Mouse (Mus musculus) adrenal gland, postnatal 10 days (tissue): Measurements from ENCODE around the gene Clec16a. TPM values are rescaled to one million over a fixed set of nuclear protein-coding genes. Genes with fewer than 3 reads are reported as not detected.

Experiments
- DNase-seq: peaks from one replicate; pipeline ENCODE4 v3.0.0; 2021; ENCODE audit warnings: mixed read lengths
- total RNA-seq, 2 experiments: library from RNA; stranded (reverse); gene quantifications; 2 replicates each; pipeline ENCODE4 v1.2.3; 2021

Gene Clec16a
- total RNA-seq, 2 experiments from 2014 or later = 35.0 to 35.7 TPM

DNA sequence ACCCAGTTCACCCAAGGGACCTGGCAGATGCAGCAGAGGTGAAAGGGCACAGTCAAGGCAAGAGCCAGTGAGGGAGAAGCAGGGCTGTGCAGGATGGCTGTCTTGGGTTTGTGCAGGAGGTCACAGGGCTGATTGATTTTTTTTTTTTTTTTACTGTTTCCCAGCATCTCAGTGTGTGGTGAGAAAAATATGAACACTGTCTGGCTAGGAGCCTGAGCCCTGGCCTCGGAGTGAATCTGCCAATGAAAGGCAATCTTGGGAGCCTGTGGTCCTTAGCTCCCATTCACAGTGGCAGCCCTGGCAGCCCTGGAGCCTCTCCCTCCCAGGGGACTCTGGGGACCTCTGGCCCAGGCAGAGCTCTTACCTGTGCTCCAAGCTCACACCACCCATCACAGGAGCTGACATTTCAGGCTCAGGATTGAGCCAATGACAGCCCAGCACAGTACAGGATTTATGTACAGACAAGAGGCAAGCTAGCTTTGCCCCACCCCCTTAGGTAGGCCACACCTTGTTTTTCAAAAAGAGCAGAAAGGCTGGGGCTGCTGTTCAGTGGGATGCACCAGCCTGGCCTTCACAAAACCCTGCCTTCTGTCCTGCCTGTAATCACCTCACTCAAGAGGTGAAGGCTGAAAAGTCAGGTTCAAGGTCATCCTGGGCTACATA is 177.9 kb downstream of the Clec16a start:
- DNase-seq = no peak

DNA sequence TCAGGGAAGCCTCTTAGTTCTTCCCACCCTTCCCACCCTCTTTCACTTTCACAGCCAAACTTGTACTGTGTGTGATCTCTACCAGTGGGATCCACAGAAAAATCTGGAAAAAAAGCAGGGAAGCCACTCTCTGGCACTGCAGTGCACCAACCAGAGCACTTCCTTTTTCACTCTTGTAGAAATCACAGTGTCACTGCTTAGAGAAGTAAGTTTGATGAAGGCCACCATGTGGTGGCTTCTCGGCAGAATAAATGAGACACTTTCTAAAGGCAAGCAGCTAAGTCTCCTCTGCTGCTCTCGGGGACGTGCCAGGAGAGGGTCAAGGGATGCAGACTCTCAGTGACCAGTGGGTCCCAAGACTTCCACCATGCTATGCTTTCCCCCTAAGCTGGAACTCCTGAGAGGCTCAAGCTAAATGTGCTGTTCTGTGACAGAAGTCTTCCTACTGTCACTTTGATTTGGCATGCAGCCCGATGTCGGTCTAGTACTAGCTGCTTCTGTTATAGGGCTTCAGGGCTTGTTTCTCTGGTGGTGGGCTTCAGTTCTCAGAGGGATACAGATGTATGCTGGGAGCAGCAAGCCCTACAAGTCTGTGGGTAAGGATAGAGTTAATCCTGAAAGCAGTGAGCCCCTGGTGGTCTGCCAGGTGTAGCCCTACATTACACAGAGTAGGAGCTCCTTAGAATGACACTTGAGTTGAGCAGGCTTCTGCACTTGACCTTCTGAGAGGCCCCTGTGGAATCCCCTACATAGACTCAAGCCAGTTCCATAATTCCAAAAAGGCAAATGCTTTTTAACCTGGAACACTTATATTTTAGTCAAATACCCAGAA is 178.9 kb downstream of the Clec16a start:
- DNase-seq = no peak

DNA sequence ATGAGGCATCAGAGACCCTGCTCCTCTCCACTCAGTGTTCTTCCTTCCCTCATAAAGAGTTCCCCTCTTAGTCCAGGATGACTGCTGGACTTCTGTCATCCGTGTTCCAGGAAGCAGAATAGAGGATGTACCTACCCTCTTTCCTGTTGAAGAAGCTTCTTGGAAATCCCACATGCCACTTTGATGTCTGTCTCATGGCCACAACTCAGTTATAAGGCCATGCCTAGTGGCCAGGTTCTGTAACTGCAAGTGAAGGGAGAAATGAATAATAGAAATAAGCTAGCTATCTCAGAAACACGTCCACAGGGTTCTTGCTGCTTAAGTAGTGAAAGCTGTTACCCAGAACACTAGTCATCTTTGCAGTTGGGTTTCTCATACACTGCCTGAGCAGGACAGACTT is 180.0 kb downstream of the Clec16a start:
- DNase-seq = no peak

DNA sequence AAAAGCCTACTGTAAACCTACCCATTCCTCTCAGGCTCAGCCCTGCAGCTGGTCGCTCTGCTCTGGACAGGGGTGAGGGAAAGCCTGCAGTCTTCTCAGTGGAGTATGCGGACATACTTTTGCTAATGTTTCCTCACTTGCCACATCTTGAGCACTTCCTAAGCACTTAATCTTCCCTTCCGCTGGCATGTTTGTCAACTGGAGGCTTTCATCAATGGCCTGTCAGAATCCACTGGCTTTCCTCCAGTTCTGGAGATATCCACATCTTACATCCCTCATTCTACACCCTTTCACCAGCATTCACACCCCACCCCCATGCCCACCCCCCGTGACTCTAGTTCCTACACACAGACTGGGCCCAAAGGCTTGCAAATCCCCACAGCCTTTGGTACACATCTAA is 182.5 kb downstream of the Clec16a start:
- no peak for DNase-seq

DNA sequence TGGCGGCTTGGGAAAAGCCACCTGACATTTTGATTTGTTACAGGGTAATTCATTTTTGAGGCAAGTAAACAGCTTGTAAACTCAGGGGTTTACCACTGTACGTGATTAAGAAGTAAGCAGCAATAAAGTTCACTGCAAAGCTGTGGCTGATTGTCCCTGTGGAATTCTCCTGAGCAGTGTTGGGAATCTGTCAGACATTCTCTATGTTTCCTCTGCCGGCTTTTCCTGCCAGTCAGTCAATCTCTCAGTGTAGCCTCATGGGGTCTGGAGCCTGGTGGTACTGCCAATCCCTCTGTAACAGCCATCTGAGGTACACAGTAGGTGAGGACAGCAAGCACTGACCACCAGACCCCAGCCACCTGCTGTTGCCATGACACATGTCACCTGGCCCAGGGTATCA is 183.7 kb downstream of the Clec16a start:
- no peak for DNase-seq

DNA sequence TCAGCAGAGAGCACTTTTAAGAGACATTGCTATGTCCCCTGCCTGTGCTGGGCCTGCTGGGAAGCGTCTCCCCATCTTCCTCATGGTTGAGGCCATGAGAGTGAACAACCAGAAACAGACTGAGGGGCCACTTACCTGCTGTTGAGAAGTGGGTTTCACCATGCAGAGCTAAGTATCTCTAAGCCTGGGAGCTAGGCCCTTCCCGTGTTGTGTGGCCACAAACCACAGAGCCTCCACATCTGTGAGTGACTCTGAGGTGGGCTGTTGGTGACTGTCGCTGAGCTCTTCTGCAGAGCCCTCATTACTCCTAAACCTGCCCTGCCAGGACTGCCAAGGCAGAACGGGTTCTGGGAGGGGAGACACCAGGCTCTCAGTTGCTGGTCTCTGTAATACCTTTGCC is 185.8 kb downstream of the Clec16a start:
- DNase-seq = no peak

DNA sequence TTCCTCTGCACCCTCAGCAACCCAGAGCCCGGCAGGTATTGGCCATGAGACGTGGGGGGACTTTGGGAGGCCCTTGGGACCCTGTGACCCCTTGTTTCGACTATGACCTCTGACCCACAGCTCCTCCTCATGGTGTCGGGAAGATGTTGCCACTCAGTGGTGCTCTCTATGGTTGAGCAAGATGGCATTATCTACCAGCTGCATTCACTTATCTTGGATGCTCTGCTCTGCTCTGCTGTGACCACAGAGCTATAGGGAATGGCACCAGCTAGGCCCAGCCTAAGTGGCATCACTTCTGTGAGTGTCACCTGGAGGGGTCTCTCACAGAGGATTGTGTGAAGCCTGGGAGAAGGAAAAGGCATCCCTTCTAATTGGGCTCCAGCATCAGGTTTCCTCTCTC is 186.6 kb downstream of the Clec16a start:
- DNase-seq = no peak

DNA sequence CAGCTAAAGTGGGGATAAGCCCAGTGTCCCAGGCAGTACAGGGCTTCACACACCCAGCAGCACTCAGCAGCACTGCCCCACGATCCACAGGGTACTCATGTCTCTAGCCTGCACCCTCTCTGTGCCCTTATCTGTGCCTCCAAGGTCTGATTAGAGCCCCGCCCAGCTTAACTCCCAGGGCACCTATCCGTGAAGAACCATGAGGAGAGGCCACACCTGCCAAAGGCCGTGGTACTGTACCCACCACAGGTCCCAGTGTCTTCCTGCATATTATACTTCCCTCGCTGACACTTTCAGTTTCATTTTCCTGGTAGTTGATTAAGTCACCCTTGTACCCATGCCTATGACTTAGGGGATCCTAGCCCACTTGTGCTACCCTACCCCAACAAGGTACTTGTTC is 187.3 kb downstream of the Clec16a start:
- no peak for DNase-seq

DNA sequence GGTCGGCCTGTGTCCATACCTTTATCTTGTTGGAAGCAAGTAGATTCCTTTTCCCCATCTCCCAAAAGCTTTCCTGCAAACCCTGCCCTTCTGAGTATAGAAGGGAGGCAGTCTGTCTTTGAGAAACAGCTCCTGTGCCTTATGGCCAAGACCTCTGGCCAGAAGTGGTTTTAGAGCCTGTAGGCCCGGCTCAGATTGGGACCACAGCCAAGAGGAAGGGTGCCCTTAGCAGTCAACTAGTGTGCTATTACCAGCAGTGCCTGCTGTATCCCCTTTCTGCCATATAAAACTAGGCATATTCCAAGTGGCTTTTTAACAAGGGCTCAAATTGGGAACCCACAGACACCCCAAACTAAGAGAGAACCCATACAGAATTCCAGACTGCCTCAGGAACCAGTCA is 190.6 kb downstream of the Clec16a start:
- DNase-seq = peak; percentile 60

DNA sequence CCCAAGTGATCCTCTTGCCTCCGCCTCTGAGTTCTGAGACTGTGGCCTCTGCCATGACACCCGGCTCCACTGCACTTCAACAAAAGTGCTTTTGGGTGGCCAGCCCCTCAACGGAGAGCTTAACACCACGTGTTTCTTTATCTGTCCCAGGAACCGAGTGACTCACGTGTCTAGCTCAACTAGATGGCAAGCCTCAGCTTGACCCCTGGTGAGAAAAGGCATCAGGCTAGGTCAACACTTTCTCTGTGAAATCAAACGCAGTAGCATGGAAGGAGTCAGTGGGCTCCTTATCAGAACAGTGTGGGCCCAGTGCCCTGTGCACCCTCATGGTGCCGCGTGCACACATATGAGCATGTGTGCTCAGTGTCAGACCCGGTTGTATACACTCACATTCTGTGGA is 191.2 kb downstream of the Clec16a start:
- no peak for DNase-seq

DNA sequence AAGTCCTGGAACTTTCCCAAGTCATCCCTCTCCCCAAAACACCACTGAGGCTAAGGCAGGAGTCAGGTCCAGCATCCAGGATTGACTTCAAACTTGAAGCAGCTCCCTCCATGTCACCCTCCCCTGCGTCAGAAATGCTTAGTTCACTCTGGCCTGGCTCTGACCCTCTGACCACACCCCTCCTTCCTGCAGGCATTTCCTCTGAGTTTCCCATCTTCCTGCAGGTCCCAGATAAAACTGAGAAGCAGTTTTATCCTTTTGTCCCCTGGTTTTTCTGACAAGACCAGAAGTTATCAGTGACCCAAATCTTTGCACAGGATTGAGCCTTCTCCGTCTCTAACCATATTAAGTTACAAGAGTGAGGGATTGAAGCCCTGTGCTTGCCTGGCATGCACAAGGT is 192.4 kb downstream of the Clec16a start:
- DNase-seq = peak; percentile 24

DNA sequence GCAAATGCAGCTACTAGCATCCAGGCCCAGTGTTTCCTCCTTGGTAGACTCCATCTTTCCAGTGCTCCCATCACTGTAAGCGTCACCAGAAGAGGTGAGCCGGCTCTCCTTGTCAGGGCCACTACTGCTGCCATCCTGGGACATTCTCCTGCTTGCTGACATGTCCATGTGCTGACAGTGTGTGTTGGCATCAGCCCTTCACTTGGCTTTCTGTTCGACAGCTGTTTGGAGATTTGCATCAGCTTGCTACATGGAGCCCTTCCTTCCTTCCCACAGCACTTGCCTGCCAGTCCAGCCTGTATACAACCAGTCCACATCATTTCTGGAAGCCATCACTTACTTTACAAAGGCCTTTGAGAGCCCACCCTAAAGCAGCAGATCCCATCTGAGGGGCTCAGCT is 193.7 kb downstream of the Clec16a start:
- no peak for DNase-seq

DNA sequence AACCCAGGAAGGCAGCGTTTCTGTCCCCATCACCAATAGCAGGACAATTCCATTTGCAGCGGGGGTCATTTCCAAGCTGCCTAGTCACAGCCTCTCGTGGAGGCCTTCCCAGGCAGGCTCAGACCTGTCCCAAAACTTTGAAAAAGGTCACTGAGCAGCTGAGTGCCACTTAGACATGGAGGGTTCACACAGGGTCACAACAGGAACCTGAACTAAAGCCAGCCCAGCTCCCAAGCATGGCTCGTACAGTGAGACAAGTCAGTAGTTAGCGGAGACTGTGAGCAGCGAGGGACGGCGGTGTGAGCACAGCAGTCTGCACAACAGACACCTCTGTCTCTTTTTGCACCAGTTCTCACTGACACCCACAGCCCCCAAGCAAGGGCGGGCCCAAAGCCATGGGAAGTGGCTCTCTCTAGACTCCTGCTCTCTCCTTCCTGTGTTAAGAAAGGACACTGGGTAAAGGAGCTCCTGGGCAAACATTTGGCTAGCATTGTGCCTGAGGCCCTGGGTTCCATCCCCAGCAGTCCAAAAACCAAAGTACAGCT is 194.8 kb downstream of the Clec16a start:
- peak; percentile 35 for DNase-seq

DNA sequence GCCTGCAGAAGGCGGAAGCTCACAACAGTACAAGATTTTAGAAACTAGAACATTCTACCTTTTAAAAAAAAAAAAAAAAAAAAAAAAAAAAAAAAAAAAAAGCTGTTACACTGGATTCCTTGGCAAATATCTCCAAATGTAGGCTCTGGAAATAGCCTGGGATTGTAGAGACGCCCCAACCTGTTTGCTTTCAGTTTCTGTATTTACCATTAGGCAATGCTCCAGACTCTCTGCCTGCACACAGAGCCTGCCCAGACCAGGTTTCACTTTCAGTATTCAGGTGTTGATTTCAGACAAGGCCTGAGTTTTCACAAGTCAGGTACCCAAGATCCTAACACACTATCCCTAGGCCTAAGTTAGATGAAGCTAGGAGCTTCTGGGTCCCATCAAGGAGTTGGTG is 195.9 kb downstream of the Clec16a start:
- no peak for DNase-seq

DNA sequence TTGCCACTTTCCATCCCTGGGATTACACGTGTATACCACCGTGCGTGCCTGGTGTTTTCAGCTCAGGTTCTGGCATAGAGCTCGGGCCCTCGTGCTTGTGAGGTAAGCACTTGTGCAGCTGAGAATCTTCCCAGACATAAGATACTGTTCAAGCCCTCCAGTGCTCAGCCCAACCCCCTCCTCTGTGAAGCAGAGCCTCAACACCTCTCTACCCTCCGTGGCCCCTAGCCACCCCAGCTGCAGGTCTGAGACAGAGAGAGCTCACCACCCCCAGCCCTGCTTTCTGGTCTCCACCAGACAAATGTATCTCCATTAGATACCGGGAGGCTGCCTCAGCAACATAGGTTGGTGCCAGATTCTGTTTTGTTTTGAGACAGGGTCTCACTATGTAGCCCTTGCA is 204.1 kb downstream of the Clec16a start:
- DNase-seq = no peak

DNA sequence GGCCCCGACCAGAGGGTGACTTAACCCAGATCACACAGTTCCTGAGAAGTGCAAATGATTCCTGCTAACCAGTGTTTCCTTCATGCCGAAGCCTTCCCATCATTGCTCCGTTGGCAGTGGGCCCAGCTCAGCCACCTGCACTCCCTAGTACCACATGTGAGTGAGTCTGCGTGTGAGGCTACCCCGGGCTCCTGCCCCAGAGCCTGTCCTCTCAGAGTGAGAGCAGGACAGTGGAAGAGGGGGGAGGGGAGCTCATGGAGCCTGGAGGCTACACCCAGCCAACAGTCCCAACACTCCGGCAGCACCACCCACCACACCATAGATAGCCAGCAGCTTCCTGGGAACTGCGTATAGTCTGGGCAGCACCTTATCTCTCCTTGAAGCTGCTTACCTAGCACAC is 204.7 kb downstream of the Clec16a start:
- no peak for DNase-seq

DNA sequence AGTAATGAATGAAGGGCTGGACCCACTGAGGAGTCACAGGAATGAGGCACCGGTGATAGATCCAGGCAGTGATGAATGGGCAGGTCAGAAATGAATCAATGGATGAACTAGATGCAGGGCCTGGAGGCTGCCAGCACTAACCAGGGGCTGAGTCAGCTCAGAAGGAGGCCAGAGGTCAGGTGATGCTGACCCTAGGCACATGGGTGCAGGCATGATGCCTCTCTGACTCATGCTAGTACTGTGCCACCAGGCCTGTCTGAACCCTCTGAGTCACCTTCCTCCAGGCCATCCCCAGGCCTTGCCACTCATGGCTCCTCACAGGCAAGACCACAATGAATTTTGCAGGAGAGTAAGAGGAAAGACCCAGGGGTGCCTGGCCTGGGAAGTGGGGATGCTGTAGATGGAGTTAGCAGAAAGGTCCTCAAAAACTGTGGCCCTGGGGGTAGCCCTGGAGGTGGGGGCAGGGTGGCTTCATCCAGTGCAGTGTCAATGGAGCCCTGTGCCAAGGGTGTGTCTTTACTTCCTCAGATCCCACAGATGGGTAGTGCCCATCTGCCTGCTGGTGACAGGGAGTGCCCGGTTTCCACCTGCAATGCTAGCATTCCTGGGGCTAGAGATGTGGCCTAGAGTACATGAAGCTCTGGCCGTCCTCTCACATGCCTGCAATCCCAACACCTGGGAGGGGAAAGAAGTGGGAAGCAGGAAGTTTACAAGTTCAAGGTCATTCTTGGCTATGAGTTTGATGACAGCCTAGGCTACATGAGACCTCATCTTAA is 209.6 kb downstream of the Clec16a start:
- peak; percentile 73 for DNase-seq

DNA sequence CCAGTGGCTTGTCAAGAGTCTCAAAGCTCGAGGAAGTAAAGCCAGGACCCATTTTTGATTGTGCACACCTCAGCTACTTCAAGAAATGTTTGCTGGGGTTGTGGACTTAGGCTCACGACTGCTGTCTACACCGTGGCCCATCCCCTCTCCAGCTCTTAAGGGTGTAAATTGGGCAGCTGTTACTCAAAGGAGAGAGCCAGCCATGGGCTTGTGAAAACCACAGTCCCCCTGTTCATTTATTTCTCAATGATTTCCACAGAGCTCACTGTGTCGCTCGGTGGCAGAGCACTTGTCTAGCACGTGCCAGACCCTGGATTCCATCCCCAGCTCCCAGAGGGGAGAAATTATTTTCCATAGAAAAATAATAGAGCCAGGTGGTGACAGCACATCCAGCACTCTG is 211.0 kb downstream of the Clec16a start:
- no peak for DNase-seq

DNA sequence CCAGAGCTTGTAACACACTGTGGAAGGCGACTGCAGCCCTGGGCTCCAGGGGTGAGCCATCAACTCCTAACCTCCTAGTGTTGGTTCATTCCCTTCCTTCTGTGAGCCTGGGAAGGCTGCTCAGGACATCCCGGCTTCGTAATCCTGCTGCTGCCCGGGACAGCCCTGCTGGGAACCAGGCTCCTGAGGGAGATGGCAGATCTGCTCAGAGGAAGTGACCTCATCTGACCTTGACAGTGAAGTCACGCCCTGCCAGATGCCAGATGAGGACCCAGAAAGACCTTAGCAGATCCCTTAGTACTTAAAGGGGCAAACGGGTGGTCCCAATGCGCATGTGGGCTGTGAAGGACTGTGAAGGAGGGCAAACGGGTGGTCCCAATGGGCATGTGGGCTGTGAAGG is 216.0 kb downstream of the Clec16a start:
- no peak for DNase-seq

DNA sequence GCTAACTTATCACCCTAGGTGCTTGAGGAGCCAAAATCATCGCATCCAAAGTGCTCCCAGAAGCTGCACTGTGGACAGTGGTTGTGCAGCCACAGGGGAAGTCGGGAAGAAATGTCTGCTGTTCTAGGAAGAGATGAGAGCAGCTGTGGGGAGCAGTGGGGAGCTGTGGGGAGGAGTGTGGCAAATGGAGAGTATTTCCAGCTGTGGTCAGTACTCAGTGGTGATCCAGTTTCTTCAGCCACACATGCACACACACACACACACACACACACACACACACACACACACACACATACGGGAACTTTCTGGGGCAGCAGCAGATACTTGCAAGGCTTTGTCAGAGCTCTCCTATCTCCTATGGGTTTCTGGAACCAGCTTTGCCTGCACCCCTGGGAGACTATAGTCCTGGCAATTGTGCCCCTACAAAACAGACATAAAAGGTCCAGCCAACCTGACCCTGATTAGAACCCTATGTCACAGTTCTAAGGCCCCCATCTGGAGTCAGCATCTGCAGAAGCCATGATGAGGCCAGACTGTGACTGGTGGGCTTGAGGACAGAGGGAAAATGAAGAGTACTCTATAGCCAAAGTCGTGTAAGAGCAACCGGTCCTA is 217.5 kb downstream of the Clec16a start:
- DNase-seq = no peak

DNA sequence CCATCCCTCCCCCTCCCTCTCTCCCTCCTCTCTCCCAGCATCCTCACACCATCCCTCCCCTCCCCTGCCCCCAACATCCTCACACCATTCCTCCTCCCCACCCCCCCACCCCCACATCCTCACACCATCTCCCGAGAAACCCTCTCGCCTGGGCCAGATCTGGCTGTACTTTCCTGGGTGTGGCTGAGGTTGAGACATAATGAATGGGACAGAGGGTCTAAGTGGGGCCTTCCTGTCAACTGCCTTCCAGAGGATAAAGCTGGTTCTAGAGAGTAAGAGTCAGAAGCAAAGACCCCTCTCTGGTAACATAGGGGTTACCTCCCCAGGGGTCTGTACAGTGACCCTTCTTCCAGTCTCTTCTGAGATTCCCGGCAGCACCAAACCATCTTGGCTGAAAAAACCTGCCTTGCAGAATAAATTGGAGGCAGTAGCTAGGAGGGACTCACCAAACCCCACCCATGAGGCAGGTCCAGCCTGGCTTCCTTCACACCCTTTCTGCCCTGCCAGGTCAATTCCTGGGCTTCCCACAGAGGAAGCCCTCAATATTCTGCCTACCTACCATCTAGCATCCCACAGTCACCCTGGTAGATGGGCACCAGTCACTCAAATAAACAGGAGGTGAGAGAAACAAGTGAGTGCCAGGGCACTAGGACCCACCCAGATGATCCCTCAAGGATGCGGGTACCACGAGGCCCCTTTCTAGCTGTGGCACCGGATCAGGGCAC is 218.6 kb downstream of the Clec16a start:
- no peak for DNase-seq

DNA sequence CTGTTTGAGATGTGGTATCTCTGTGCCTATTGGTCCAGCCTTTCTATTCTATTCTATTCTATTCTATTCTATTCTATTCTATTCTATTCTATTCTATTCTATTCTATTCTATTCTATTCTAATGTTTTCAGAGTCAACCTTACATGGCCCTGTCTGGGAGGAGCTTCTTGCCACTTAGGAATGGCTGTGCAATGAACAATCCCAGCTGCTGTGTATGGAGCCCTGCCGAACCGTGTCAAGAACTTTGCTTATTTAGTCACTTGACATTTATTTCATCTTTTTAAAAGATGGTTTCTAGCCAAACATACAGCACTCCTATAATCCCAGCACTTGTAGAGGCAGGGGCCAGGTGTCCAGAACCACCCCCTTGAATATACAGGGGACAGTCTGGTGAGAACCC is 219.2 kb downstream of the Clec16a start:
- DNase-seq = no peak
